ENCODE assay signal across 8 mouse cellular contexts in the genomic region with DNA sequence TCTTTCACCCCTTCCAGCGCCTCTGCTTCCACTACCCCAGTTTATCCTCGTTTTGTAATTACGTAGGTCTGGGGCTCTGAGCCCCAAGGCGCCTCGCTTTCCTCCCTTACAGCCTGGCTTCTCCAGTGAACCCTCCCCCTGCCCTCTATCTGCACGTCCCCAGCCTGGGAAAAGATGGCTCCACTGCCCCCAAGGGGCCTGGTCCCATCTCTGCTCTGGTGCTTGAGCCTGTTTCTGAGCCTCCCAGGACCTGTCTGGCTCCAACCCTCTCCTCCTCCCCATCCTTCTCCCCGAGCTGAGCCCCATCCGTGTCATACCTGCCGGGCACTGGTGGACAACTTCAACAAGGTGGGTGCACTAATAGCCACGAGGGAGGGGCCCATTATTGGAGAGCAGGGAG. TPM values are rescaled to one million over a fixed set of nuclear protein-coding genes. Genes with fewer than 3 reads are reported as not detected.
DNase-seq lines count a peak whose midpoint lies in the region; ATAC-seq and TF ChIP-seq lines count a peak whose summit lies in the region.

No protein-coding gene starts in this region.

- H3K4me2 ChIP-seq in intestine, embryonic 14.5 days (ENCODE audit: low read length) = peak overlapping the region; percentile 88

- H3K4me1 ChIP-seq in bone marrow, adult 2 months (ENCODE audit: control insufficient read depth, insufficient read depth, low read length) = no peaks in the 10 kb centered on the region; the same call in 1 of the 2 replicates
- H3K4me1 ChIP-seq in erythroblast, embryonic 14.5 days (ENCODE audit: control insufficient read depth) = peaks cover 43% of the 10 kb centered on the region
- peaks cover 11% of the 10 kb centered on the region; the same call in 1 of the 2 replicates for H3K4me1 ChIP-seq in intestine, embryonic 14.5 days (replicated peaks; ENCODE audit: control insufficient read depth, insufficient read depth, low read length)

- no peak for DNase-seq in layer of hippocampus, adult 2 months (ENCODE audit: low spot score in 2 of 2)
- DNase-seq in layer of hippocampus, postnatal 14 days (ENCODE audit: low spot score in 2 of 2) = no peak
- peak; percentile 57 for DNase-seq in intestine, embryonic 14.5 days (ENCODE audit: low spot score)
- DNase-seq in urinary bladder, adult 2 months (ENCODE audit: low spot score) = no peak
- no peak for DNase-seq in layer of hippocampus, adult 9-10 months (ENCODE audit: low spot score)

- peak overlapping the region; percentile 59 for H3K9ac ChIP-seq in intestine, embryonic 14.5 days (ENCODE audit: low read length)

- TF ChIP-seq POLR2A in bone marrow, adult 2 months (IDR thresholded peaks at IDR 0.05; ENCODE audit: borderline replicate concordance, control insufficient read depth, low read depth, low read length) = no peak

- peak; percentile 25; the same call in 1 of the 2 replicates for ATAC-seq in intestine, embryonic 14.5 days (replicated peaks; ENCODE audit: low FRiP score, low TSS enrichment, low read depth)
- peak; percentile 44 for ATAC-seq in megakaryocyte-erythroid progenitor cell, adult 5-6 weeks (replicated peaks; ENCODE audit: low FRiP score, low TSS enrichment, poor library complexity, severe bottlenecking)

- no peak; the same call in 1 of the 2 replicates for TF ChIP-seq CTCF in layer of hippocampus, adult 2 months (conservative IDR thresholded peaks at IDR 0.05)
- no peak for TF ChIP-seq CTCF in bone marrow, adult 2 months (IDR thresholded peaks at IDR 0.05; ENCODE audit: control insufficient read depth, insufficient read depth, low read length)

- peaks cover 6% of the 10 kb centered on the region; the same call in 1 of the 2 replicates for H3K36me3 ChIP-seq in erythroblast, embryonic 14.5 days (ENCODE audit: control insufficient read depth)
- H3K36me3 ChIP-seq in intestine, embryonic 14.5 days (ENCODE audit: control insufficient read depth, insufficient read depth, low read length) = no peaks in the 10 kb centered on the region

- 12% methylated on average over 10 of the region's 10 CpGs for WGBS in bone marrow, adult 2 months
- 9% methylated on average over 10 of the region's 10 CpGs for WGBS in intestine, embryonic 14.5 days

- H3K4me3 ChIP-seq in layer of hippocampus, adult 2 months = peak overlapping the region; percentile 75
- peak overlapping the region; percentile 68 for H3K4me3 ChIP-seq in bone marrow, adult 2 months (replicated peaks; ENCODE audit: control insufficient read depth, low read depth, low read length)
- H3K4me3 ChIP-seq in erythroblast, embryonic 14.5 days (replicated peaks) = peak overlapping the region; percentile 74
- peak overlapping the region; percentile 44 for H3K4me3 ChIP-seq in intestine, embryonic 14.5 days (ENCODE audit: low read depth, low read length)

- H3K9me3 ChIP-seq in erythroblast, embryonic 14.5 days (ENCODE audit: control insufficient read depth, low read length) = no peaks in the 10 kb centered on the region
- no peaks in the 10 kb centered on the region for H3K9me3 ChIP-seq in intestine, embryonic 14.5 days (ENCODE audit: control insufficient read depth, low read length)

- peak overlapping the region; percentile 98 for H3K27ac ChIP-seq in layer of hippocampus, adult 2 months
- peak overlapping the region; percentile 23; the same call in 1 of the 2 replicates for H3K27ac ChIP-seq in bone marrow, adult 2 months (ENCODE audit: control insufficient read depth, insufficient read depth, low read depth, low read length, poor library complexity)
- H3K27ac ChIP-seq in intestine, embryonic 14.5 days (ENCODE audit: low read depth) = peak overlapping the region; percentile 57

- H3K27me3 ChIP-seq in erythroblast, embryonic 14.5 days (ENCODE audit: control insufficient read depth) = peaks cover 39% of the 10 kb centered on the region
- peaks cover 24% of the 10 kb centered on the region for H3K27me3 ChIP-seq in intestine, embryonic 14.5 days (replicated peaks; ENCODE audit: control insufficient read depth, insufficient read depth, low read length)

RNA-seq across cellular contexts. Expression of a gene that starts 0.6 kb away (rescaled TPM):
- 100 to 1,000 TPM; 105 to 120 TPM for total RNA-seq in layer of hippocampus, adult 2 months (2021)
- total RNA-seq in layer of hippocampus, postnatal 14 days (2021) = 100 to 1,000 TPM in 1 of 2 experiments, 10 to 100 TPM in 1; 99.5 to 101 TPM
- 4.7 and 13.4 TPM in 2 replicates for polyA plus RNA-seq in bone marrow, adult 2 months (2011; ENCODE audit: insufficient read depth, insufficient read length, low replicate concordance, missing spikeins)
- 0.38 and 0.61 TPM in 2 replicates for polyA plus RNA-seq in erythroblast, embryonic 14.5 days (2012)
- 20.1 and 20.2 TPM in 2 replicates for polyA plus RNA-seq in intestine, embryonic 14.5 days (2014; fragmentation: Nextera tagmentation; extraction: Ambion mirVana)
- 8.0 and 8.8 TPM in 2 replicates for total RNA-seq in megakaryocyte-erythroid progenitor cell, adult 5-6 weeks (2014; fragmentation: Nextera tagmentation)
- total RNA-seq in megakaryocyte-erythroid progenitor cell, adult 5-6 weeks (2017) = 1.6 and 6.1 TPM in 2 replicates
- polyA plus RNA-seq in urinary bladder, adult 2 months (2012; rRNA removed) = 46.1 and 58.4 TPM in 2 replicates

RNA-seq across cellular contexts. Expression of a gene that starts 12.5 kb away (rescaled TPM):
- 1 to 10 TPM; 4.7 to 6.3 TPM for total RNA-seq in layer of hippocampus, adult 2 months (2021)
- 1 to 10 TPM; 3.4 to 3.8 TPM for total RNA-seq in layer of hippocampus, postnatal 14 days (2021)
- polyA plus RNA-seq in bone marrow, adult 2 months (2011; ENCODE audit: insufficient read depth, insufficient read length, low replicate concordance, missing spikeins) = not detected in 2 replicates
- polyA plus RNA-seq in erythroblast, embryonic 14.5 days (2012) = not detected in 2 replicates
- 15.3 and 18.5 TPM in 2 replicates for polyA plus RNA-seq in intestine, embryonic 14.5 days (2014; fragmentation: Nextera tagmentation; extraction: Ambion mirVana)
- total RNA-seq in megakaryocyte-erythroid progenitor cell, adult 5-6 weeks (2014; fragmentation: Nextera tagmentation) = not detected in 2 replicates
- not detected in 2 replicates for total RNA-seq in megakaryocyte-erythroid progenitor cell, adult 5-6 weeks (2017)
- 62.5 and 65.3 TPM in 2 replicates for polyA plus RNA-seq in urinary bladder, adult 2 months (2012; rRNA removed)

RNA-seq across cellular contexts. Expression of a gene that starts 18.0 kb away (rescaled TPM):
- 10 to 100 TPM; 53.9 to 59.1 TPM for total RNA-seq in layer of hippocampus, adult 2 months (2021)
- total RNA-seq in layer of hippocampus, postnatal 14 days (2021) = 10 to 100 TPM; 45.8 to 48.1 TPM
- polyA plus RNA-seq in bone marrow, adult 2 months (2011; ENCODE audit: insufficient read depth, insufficient read length, low replicate concordance, missing spikeins) = 0.80 TPM in 1 of 2 replicates, not detected in the other
- polyA plus RNA-seq in erythroblast, embryonic 14.5 days (2012) = 0.02 TPM in 1 of 2 replicates, not detected in the other
- 0.26 and 0.32 TPM in 2 replicates for polyA plus RNA-seq in intestine, embryonic 14.5 days (2014; fragmentation: Nextera tagmentation; extraction: Ambion mirVana)
- 0.37 TPM in 1 of 2 replicates, not detected in the other for total RNA-seq in megakaryocyte-erythroid progenitor cell, adult 5-6 weeks (2014; fragmentation: Nextera tagmentation)
- not detected in 2 replicates for total RNA-seq in megakaryocyte-erythroid progenitor cell, adult 5-6 weeks (2017)
- polyA plus RNA-seq in urinary bladder, adult 2 months (2012; rRNA removed) = 0.10 and 0.18 TPM in 2 replicates

RNA-seq across cellular contexts. Expression of a gene that starts 25.4 kb away (rescaled TPM):
- under 1 TPM; 0.22 to 0.46 TPM for total RNA-seq in layer of hippocampus, adult 2 months (2021)
- total RNA-seq in layer of hippocampus, postnatal 14 days (2021) = under 1 TPM; 0.36 to 0.81 TPM
- 4.7 and 10.0 TPM in 2 replicates for polyA plus RNA-seq in bone marrow, adult 2 months (2011; ENCODE audit: insufficient read depth, insufficient read length, low replicate concordance, missing spikeins)
- polyA plus RNA-seq in erythroblast, embryonic 14.5 days (2012) = not detected in 2 replicates
- polyA plus RNA-seq in intestine, embryonic 14.5 days (2014; fragmentation: Nextera tagmentation; extraction: Ambion mirVana) = 8.4 and 9.0 TPM in 2 replicates
- total RNA-seq in megakaryocyte-erythroid progenitor cell, adult 5-6 weeks (2014; fragmentation: Nextera tagmentation) = 0.45 TPM in 1 of 2 replicates, not detected in the other
- total RNA-seq in megakaryocyte-erythroid progenitor cell, adult 5-6 weeks (2017) = not detected in 2 replicates
- polyA plus RNA-seq in urinary bladder, adult 2 months (2012; rRNA removed) = 71.8 and 87.7 TPM in 2 replicates

RNA-seq across cellular contexts. Expression of a gene that starts 41.4 kb away (rescaled TPM):
- 10 to 100 TPM; 41.9 to 42.3 TPM for total RNA-seq in layer of hippocampus, adult 2 months (2021)
- 10 to 100 TPM; 45.6 to 53.3 TPM for total RNA-seq in layer of hippocampus, postnatal 14 days (2021)
- polyA plus RNA-seq in bone marrow, adult 2 months (2011; ENCODE audit: insufficient read depth, insufficient read length, low replicate concordance, missing spikeins) = 5.0 and 14.4 TPM in 2 replicates
- 0.23 and 0.38 TPM in 2 replicates for polyA plus RNA-seq in erythroblast, embryonic 14.5 days (2012)
- 80.0 and 84.6 TPM in 2 replicates for polyA plus RNA-seq in intestine, embryonic 14.5 days (2014; fragmentation: Nextera tagmentation; extraction: Ambion mirVana)
- 44.8 and 53.4 TPM in 2 replicates for total RNA-seq in megakaryocyte-erythroid progenitor cell, adult 5-6 weeks (2014; fragmentation: Nextera tagmentation)
- 29.4 and 50.3 TPM in 2 replicates for total RNA-seq in megakaryocyte-erythroid progenitor cell, adult 5-6 weeks (2017)
- 54.5 and 61.3 TPM in 2 replicates for polyA plus RNA-seq in urinary bladder, adult 2 months (2012; rRNA removed)

Comparison
In these comparisons a context has a peak if more than half of its experiments do, and no peak if none do; other contexts are left out.
1. H3K27ac ChIP-seq: peak in every context shown above with its lines; median percentile 98 in layer of hippocampus, adult 2 months; 57 in intestine, embryonic 14.5 days; 23 in bone marrow, adult 2 months.